Mouse (Mus musculus) right cerebral cortex, postnatal 25 days (tissue): ENCODE results near the gene Rsph1.
A peak's percentile ranks its signal among the peaks of the same experiment; 100 is the strongest.

Experiments
- DNase-seq: peaks from one replicate; pipeline ENCODE4 v3.0.0; 2022

Rsph1 gene

GRCm38 (mm10) chr17:31253951-31254350 is 23.2 kb downstream of the Rsph1 start:
- no peak for DNase-seq

- no peak for DNase-seq
Measured at GRCm38 (mm10) chr17:31247144-31247543, 30.0 kb downstream of the Rsph1 start.

- DNase-seq = no peak
Measured at GRCm38 (mm10) chr17:31245321-31245720, 31.9 kb downstream of the Rsph1 start.

- no peak for DNase-seq
Measured at GRCm38 (mm10) chr17:31242764-31243163, 34.4 kb downstream of the Rsph1 start.

GRCm38 (mm10) chr17:31241156-31241555 is 36.0 kb downstream of the Rsph1 start:
- no peak for DNase-seq

GRCm38 (mm10) chr17:31238234-31239020 is 38.8 kb downstream of the Rsph1 start:
- DNase-seq = peak; percentile 0

- DNase-seq = no peak
Measured at GRCm38 (mm10) chr17:31235915-31236314, 41.3 kb downstream of the Rsph1 start.

- no peak for DNase-seq
Measured at GRCm38 (mm10) chr17:31232251-31233010, 44.8 kb downstream of the Rsph1 start.

GRCm38 (mm10) chr17:31231780-31232179 is 45.4 kb downstream of the Rsph1 start:
- no peak for DNase-seq

- DNase-seq = no peak
Measured at GRCm38 (mm10) chr17:31226931-31227330, 50.3 kb downstream of the Rsph1 start.

GRCm38 (mm10) chr17:31226368-31226767 is 50.8 kb downstream of the Rsph1 start:
- peak; percentile 18 for DNase-seq

GRCm38 (mm10) chr17:31224591-31224990 is 52.6 kb downstream of the Rsph1 start:
- DNase-seq = no peak

- DNase-seq = no peak
Measured at GRCm38 (mm10) chr17:31223835-31224234, 53.3 kb downstream of the Rsph1 start.

- DNase-seq = no peak
Measured at GRCm38 (mm10) chr17:31222810-31223310, 54.3 kb downstream of the Rsph1 start.

GRCm38 (mm10) chr17:31216068-31216955 is 60.9 kb downstream of the Rsph1 start:
- no peak for DNase-seq

GRCm38 (mm10) chr17:31211881-31212280 is 65.3 kb downstream of the Rsph1 start:
- no peak for DNase-seq

GRCm38 (mm10) chr17:31210299-31210698 is 66.9 kb downstream of the Rsph1 start:
- DNase-seq = no peak

GRCm38 (mm10) chr17:31209376-31209930 is 67.7 kb downstream of the Rsph1 start:
- no peak for DNase-seq

GRCm38 (mm10) chr17:31208654-31209053 is 68.5 kb downstream of the Rsph1 start:
- DNase-seq = no peak

- DNase-seq = no peak
Measured at GRCm38 (mm10) chr17:31207771-31208334, 69.3 kb downstream of the Rsph1 start, which contains the start of gene Ubash3a. Ubash3a (plus strand) TSS chr17:31207873.
